Mouse (Mus musculus): ENCODE results near the gene Prps1l3. TPM values are rescaled to one million over a fixed set of nuclear protein-coding genes. Genes with fewer than 3 reads are reported as not detected.

The Prps1l3 gene
- 29.7 TPM for polyA plus RNA-seq (2014; fragmentation: Illumina TruSeq; extraction: RNeasy Lipid Tissue Mini Kit (QIAGEN cat#74804); ENCODE audit: low replicate concordance)

DNA sequence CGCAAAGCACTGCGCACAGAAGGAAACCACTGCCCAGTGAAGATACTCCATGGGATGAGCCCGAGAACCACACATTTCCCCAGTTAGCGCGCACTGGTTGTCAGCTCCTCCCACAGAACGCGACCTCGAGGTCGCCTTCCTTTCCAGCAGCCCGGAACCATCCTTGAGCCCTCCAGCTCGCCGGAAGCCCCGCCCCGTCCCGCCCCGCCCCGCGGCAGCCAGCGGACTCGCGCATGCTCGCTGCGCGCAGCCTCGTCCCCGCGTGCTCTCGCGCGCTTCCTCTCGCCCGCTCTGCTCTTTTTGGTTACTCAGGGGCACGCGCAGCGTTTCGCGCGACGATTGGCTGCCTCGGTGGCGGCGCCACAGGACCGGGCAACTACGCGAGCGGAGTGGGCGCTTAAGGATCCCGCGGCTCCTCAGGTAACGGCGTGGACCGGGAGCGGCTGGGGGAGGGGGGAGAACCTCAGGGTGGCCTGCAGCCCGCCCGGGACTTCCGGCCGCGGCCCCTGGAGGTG is at the start of gene Prps1l3, which contains the start of gene Mipol1:
Prps1l3 (plus strand) TSS at position 221 of the 515 bp plus-strand sequence.
Mipol1 (plus strand) TSS at position 236 of the 515 bp plus-strand sequence.

DNA sequence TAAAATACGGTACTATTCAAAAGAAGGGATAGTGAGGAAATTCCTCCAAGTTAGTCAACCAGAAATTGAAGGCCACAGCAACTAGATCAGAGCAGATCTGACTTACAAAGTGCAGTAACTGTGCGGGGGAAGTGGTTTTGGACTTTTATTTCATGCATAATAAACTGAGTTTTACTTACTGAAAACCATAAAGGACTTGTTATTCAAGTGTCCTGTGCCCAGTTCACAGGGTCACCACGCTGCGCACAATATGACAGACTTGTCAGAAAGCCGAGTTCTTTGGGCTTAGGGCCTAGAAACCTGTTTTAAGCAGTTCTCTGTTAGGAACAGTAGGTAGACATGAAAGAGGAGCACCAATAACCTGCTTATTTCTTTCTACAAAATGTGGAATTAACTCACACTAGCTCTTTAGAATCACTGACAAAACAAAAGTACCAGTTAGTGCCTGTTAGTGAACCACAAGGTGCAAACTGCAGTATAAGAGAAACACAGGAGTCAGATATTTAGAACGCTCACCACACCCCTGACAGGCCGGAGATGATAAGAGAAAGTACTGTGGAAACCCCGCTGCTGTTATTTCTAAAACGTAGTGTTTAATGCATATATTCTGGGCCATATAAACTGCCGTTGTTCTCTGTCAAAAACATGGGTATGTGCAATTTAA is 32.7 kb upstream of the Prps1l3 start, which contains the start of gene Slc25a21:
Slc25a21 (minus strand) TSS at position 110 of the 664 bp plus-strand sequence.

Other genes with a start within 250 kb of the Prps1l3 start
- gene Slc25a21, start 32.9 kb upstream of the Prps1l3 start, polyA plus RNA-seq (2014; fragmentation: Illumina TruSeq; extraction: RNeasy Lipid Tissue Mini Kit (QIAGEN cat#74804); ENCODE audit: low replicate concordance), result not detected
- gene Mipol1, start within 50 bp of the Prps1l3 start, polyA plus RNA-seq (2014; fragmentation: Illumina TruSeq; extraction: RNeasy Lipid Tissue Mini Kit (QIAGEN cat#74804); ENCODE audit: low replicate concordance), result 4.5 TPM